Mouse (Mus musculus) liver, adult 10 weeks (tissue): ENCODE measurements around the gene Tulp3. TPM values are rescaled to one million over a fixed set of nuclear protein-coding genes. Genes with fewer than 3 reads are reported as not detected.

Source experiments
- polyA plus RNA-seq: library from polyadenylated mRNA; stranded (reverse); fragments of 350-450 nt; fragmentation: Illumina TruSeq; extraction: RNeasy Lipid Tissue Mini Kit (QIAGEN cat#74804); gene quantifications from one replicate; pipeline ENCODE4 v1.2.3, GENCODE M21; 2014; ENCODE audit warnings: low read depth, low replicate concordance

Gene Tulp3
- polyA plus RNA-seq: 0.40 TPM

GRCm38 (mm10) chr6:128355726-128356416 lies at the start of gene Tulp3:
Gene Tulp3 (minus strand): TSS chr6:128355851.

DNA sequence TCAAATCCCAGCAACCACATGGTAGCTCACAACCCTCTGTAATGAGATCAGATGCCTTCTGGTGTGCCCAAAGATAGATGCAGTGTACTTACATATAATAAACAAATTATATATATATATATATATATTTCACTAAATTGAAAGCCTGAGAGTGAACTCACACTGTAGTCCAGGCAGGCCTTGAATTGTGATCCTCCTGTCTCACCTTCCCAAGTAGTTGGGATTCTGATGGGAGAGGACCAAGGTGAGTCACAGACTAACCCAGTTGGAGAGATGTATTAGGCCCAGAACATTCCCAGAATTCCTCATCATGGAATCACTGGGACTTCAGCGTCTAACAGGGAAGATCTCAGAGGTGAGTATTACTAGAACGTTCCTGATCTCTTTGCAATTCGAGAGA lies 43.3 kb upstream of the Tulp3 start, which contains the start of gene Nrip2:
Nrip2 (plus strand) TSS at position 301 of the 400 bp plus-strand sequence.

DNA sequence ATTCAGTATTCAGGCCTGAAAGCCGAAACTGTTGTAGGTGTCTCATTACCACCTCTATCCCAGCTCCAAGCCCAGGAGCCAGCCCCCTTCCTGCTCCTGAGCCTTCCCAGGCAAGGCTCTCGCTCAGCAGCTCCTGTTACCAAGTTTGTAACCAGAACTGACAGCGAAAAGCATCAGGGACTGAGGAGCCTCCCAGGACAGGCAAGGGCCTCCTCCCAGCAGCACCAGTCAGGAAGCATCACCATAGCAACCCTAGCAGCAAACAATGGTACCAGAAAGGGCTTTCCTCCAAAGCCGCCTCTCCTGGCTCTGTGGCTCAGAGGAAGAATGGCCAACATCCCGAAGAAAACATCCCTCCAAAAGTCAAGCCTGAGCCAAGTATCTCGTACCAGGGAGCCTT lies 19.5 kb upstream of the Tulp3 start, which contains the start of the genes Tex52 and Gm44596:
Tex52 (plus strand) TSS at position 265 of the 400 bp plus-strand sequence.
Gm44596 (plus strand) TSS at position 312 of the 400 bp plus-strand sequence.

DNA sequence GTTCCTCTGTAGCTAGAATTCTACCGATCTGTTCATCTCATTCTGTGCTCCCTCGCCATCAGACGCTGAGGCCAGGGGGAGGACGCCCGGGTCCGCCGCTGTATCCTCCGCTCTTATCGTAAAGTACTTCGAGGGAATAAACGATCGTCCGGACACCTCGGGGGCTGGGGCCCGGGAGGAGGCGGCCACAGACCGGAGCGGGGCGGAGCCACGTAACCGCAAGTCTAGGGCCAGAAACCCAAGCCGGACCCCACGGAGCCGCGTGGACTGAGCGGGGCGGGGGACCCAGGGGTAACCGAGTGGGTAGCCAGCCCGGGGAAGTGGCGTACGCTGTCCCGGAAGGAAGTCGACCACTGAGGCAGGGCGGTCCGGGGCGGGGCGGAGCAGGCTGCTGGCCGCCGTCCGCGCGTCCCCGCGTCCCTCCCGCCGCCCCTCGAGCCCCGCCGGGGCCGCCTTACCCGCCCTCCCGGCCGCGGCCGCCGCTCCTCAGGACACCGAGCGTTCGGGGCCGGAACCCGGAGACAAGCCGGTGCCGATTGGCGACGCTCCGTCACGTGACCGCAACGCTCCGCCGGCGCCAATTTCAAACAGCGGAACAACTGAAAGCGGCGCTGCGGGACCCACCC lies 6.8 kb upstream of the Tulp3 start, which contains the start of the genes Rhno1 and Foxm1:
Rhno1 (minus strand) TSS at position 531 of the 626 bp plus-strand sequence.
Foxm1 (plus strand) TSS at position 587 of the 626 bp plus-strand sequence.

GRCm38 (mm10) chr6:128300134-128301001 lies 55.3 kb downstream of the Tulp3 start, which contains the start of gene Tead4:
Gene Tead4 (minus strand): TSS chr6:128300823.

Other genes starting within 250 kb of the Tulp3 start
- 4.0 TPM for gene Tspan9, start 212.3 kb downstream of the Tulp3 start, polyA plus RNA-seq
- gene Tead4, start 55.0 kb downstream of the Tulp3 start, polyA plus RNA-seq: not detected
- 1.5 TPM for gene Rhno1, start 7.1 kb upstream of the Tulp3 start, polyA plus RNA-seq
- gene Foxm1, start 7.1 kb upstream of the Tulp3 start, polyA plus RNA-seq: not detected
- not detected for gene Tex52, start 19.6 kb upstream of the Tulp3 start, polyA plus RNA-seq
- gene Gm44596, start 19.7 kb upstream of the Tulp3 start, polyA plus RNA-seq: not detected
- gene Nrip2, start 43.4 kb upstream of the Tulp3 start, polyA plus RNA-seq: 0.21 TPM
- 3.9 TPM for gene Itfg2, start 69.1 kb upstream of the Tulp3 start, polyA plus RNA-seq
- 30.7 TPM for gene Fkbp4, start 82.8 kb upstream of the Tulp3 start, polyA plus RNA-seq
- gene Pzp, start 170.9 kb upstream of the Tulp3 start, polyA plus RNA-seq: 5,030 TPM
- 56.5 TPM for gene A2ml1, start 225.8 kb upstream of the Tulp3 start, polyA plus RNA-seq